Mouse (Mus musculus) thymus, adult 2 months (tissue): ENCODE data around the gene Slc38a2.

Source experiments
- CTCF ChIP-seq: fragments of 200-500 bp; IDR thresholded peaks from 2 replicates; pipeline ENCODE4 v1.5.1; 2012; ENCODE audit warnings: mild to moderate bottlenecking, control low read depth, low read length, moderate library complexity, borderline replicate concordance; ENCODE audit not compliant: control insufficient read depth, poor library complexity, insufficient read depth; ENCODE audit errors: extremely low read depth
- POLR2A ChIP-seq: fragments of 200-500 bp; IDR thresholded peaks from 2 replicates; pipeline ENCODE4 v1.6.1; 2012; ENCODE audit warnings: mild to moderate bottlenecking, low read length, control low read depth, moderate library complexity; ENCODE audit not compliant: control insufficient read depth, poor library complexity, insufficient read depth; ENCODE audit errors: extremely low read depth

- no peak for TF ChIP-seq POLR2A
- no peak for TF ChIP-seq CTCF
Measured at GRCm38 (mm10) chr15:96675055-96675454, 24.5 kb downstream of the Slc38a2 start.
